Mouse (Mus musculus): ENCODE measurements around the gene Ahsa2. TPM values are rescaled to one million over a fixed set of nuclear protein-coding genes. Genes with fewer than 3 reads are reported as not detected.

Ahsa2 gene
- 9.1 and 21.1 TPM in 2 replicates for polyA plus RNA-seq (2012; ENCODE audit: low replicate concordance)

GRCm38 (mm10) chr11:23497718-23498509 is at the start of gene Ahsa2:
TSS of gene Ahsa2 (minus strand) at chr11:23498030.

GRCm38 (mm10) chr11:23520473-23521205 is 22.8 kb upstream of the Ahsa2 start, which contains the start of gene 1700093K21Rik:
TSS of gene 1700093K21Rik (minus strand) at chr11:23521155.

Other genes starting within 250 kb of the Ahsa2 start
- 11.4 and 18.7 TPM in 2 replicates for gene Xpo1, start 242.0 kb downstream of the Ahsa2 start, polyA plus RNA-seq (2012; ENCODE audit: low replicate concordance)
- gene Usp34, start 191.1 kb downstream of the Ahsa2 start, polyA plus RNA-seq (2012; ENCODE audit: low replicate concordance), result 1.2 and 3.9 TPM in 2 replicates
- not detected in 2 replicates for gene 1700093K21Rik, start 23.1 kb upstream of the Ahsa2 start, polyA plus RNA-seq (2012; ENCODE audit: low replicate concordance)
- 0.88 and 2.2 TPM in 2 replicates for gene 0610010F05Rik, start 135.6 kb upstream of the Ahsa2 start, polyA plus RNA-seq (2012; ENCODE audit: low replicate concordance)
- 1.5 and 2.7 TPM in 2 replicates for gene Pus10, start 167.6 kb upstream of the Ahsa2 start, polyA plus RNA-seq (2012; ENCODE audit: low replicate concordance)
- 10.2 and 13.1 TPM in 2 replicates for gene Pex13, start 167.9 kb upstream of the Ahsa2 start, polyA plus RNA-seq (2012; ENCODE audit: low replicate concordance)